Mouse (Mus musculus) forebrain, embryonic 10.5 days (tissue): ENCODE data around the gene Iqcf3. TPM values are rescaled to one million over a fixed set of nuclear protein-coding genes. Genes with fewer than 3 reads are reported as not detected.

Experiments
- DNase-seq: peaks from one replicate; pipeline ENCODE4 v3.0.0-alpha.2; 2017; ENCODE audit warnings: low spot score; ENCODE audit errors: extremely low spot score
- H3K27ac ChIP-seq: fragments of 300-500 bp; sonication (generic); 2 replicates; pipeline ENCODE4 v1.5.1; 2016; ENCODE audit warnings: mild to moderate bottlenecking
- H3K27me3 ChIP-seq: fragments of 300-500 bp; sonication (generic); 2 replicates; pipeline ENCODE4 v1.6.1; 2016; ENCODE audit warnings: mild to moderate bottlenecking; ENCODE audit not compliant: poor library complexity, severe bottlenecking
- H3K36me3 ChIP-seq: fragments of 300-500 bp; sonication (generic); replicated peaks from 2 replicates; pipeline ENCODE4 v1.6.1; 2016; ENCODE audit warnings: mild to moderate bottlenecking, moderate library complexity
- H3K4me1 ChIP-seq: fragments of 300-500 bp; sonication (generic); 2 replicates; pipeline ENCODE4 v1.6.1; 2016
- H3K4me3 ChIP-seq: fragments of 300-500 bp; sonication (generic); 2 replicates; pipeline ENCODE4 v1.5.1; 2016; ENCODE audit warnings: mild to moderate bottlenecking, moderate library complexity
- H3K9me3 ChIP-seq: fragments of 300-500 bp; sonication (generic); 2 replicates; pipeline ENCODE4 v1.6.1; 2016; ENCODE audit warnings: mild to moderate bottlenecking, moderate library complexity
- WGBS: fragments of 180-500 bp; shearing (Covaris S2); methylation state at CpG from one replicate; pipeline ENCODE4 v1.1.7; 2016; 5-methylcytosine and 5-hydroxymethylcytosine counted together
- polyA plus RNA-seq: library from polyadenylated mRNA; unstranded; fragments of >200 nt; fragmentation: Nextera tagmentation; extraction: Ambion mirVana; gene quantifications from 2 replicates; pipeline ENCODE4 v1.2.1, GENCODE M21; 2016

Iqcf3 gene
- polyA plus RNA-seq, 1 experiment from 2014 or later: not detected

GRCm38 (mm10) chr9:106464751-106465541, 96.5 kb downstream of the Iqcf3 start:
- Histone ChIP-seq H3K27me3 (peaks cover 45% of the 10 kb centered on the region), H3K4me1 (peaks cover 56% of the 10 kb centered on the region), H3K27ac (peak overlapping the region; percentile 87), H3K9me3 (no peaks in the 10 kb centered on the region), H3K4me3 (peak overlapping the region; percentile 63), H3K36me3 (peaks cover 69% of the 10 kb centered on the region)
- DNase-seq: peak; percentile 61
- WGBS: 2% methylated on average over 97 of the region's 99 CpGs

GRCm38 (mm10) chr9:106463122-106464063, 98.0 kb downstream of the Iqcf3 start:
- H3K36me3 ChIP-seq: peaks cover 85% of the 10 kb centered on the region
- 85% methylated on average over 21 of the region's 21 CpGs for WGBS
- H3K27me3 ChIP-seq: peaks cover 45% of the 10 kb centered on the region
- H3K9me3 ChIP-seq: no peaks in the 10 kb centered on the region
- no peak overlapping the region for H3K27ac ChIP-seq
- DNase-seq: no peak
- H3K4me3 ChIP-seq: peak overlapping the region; percentile 20
- H3K4me1 ChIP-seq: peaks cover 69% of the 10 kb centered on the region

DNA sequence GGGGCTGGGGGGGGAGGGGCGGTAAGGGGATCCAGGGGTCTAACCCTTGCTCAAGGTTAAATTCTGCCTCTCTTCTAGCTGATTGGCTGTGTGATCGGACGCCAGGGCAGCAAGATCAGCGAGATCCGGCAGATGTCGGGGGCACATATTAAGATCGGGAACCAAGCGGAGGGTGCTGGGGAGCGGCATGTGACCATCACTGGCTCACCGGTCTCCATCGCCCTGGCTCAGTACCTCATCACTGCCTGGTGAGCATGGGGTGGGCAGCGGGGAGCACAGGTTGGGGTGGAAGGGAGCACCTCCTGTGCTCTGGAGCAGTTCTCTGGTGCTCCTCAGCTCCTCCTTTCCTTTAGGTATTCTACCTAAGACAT, 99.0 kb downstream of the Iqcf3 start:
- 95% methylated on average over 12 of the region's 12 CpGs for WGBS
- Histone ChIP-seq H3K27ac (0 out of 2 replicates have a peak overlapping the region, but pooled peaks have one; percentile 15), H3K36me3 (peaks cover 94% of the 10 kb centered on the region), H3K27me3 (peaks cover 45% of the 10 kb centered on the region), H3K9me3 (no peaks in the 10 kb centered on the region), H3K4me1 (peaks cover 79% of the 10 kb centered on the region), H3K4me3 (no peak overlapping the region)
- no peak for DNase-seq

- no peak for DNase-seq
- WGBS: 87% methylated on average over 16 of the region's 16 CpGs
Observed at GRCm38 (mm10) chr9:106461641-106462429, 99.6 kb downstream of the Iqcf3 start.

DNA sequence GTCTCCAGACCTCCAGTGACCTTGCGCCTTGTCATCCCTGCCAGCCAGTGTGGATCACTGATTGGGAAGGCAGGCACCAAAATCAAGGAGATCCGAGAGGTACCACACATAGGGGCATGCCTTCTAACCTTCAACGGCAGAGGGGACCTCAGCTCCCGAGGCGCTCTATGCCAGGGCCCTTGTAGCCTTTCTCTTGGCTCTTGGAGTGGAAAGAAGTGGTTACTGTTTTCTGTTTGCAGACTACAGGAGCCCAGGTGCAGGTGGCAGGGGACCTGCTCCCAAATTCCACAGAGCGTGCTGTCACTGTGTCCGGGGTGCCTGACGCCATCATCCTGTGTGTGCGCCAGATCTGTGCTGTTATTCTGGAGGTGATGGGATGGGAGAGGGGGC, 100.4 kb downstream of the Iqcf3 start:
- no peak overlapping the region for H3K4me3 ChIP-seq
- peaks cover 42% of the 10 kb centered on the region for H3K27me3 ChIP-seq
- peaks cover 100% of the 10 kb centered on the region for H3K36me3 ChIP-seq
- no peaks in the 10 kb centered on the region for H3K9me3 ChIP-seq
- no peak for DNase-seq
- peak overlapping the region; percentile 20; the same call in 1 of the 2 replicates for H3K27ac ChIP-seq
- H3K4me1 ChIP-seq: peaks cover 93% of the 10 kb centered on the region
- 91% methylated on average over 9 of the region's 9 CpGs for WGBS

More at GRCm38 (mm10) chr9:106461641-106462429, 99.6 kb downstream of the Iqcf3 start:
- Histone ChIP-seq H3K27me3 (peaks cover 45% of the 10 kb centered on the region), H3K27ac (0 out of 2 replicates have a peak overlapping the region, but pooled peaks have one; percentile 15), H3K9me3 (no peaks in the 10 kb centered on the region), H3K4me1 (peaks cover 84% of the 10 kb centered on the region), H3K36me3 (peaks cover 97% of the 10 kb centered on the region), H3K4me3 (no peak overlapping the region)

GRCm38 (mm10) chr9:106460401-106461025, 100.9 kb downstream of the Iqcf3 start:
- peak overlapping the region; percentile 20; the same call in 1 of the 2 replicates for H3K27ac ChIP-seq
- H3K9me3 ChIP-seq: no peaks in the 10 kb centered on the region
- H3K4me1 ChIP-seq: peaks cover 94% of the 10 kb centered on the region
- peaks cover 96% of the 10 kb centered on the region for H3K36me3 ChIP-seq
- 84% methylated on average over 18 of the region's 18 CpGs for WGBS
- DNase-seq: no peak
- peaks cover 37% of the 10 kb centered on the region for H3K27me3 ChIP-seq
- H3K4me3 ChIP-seq: no peak overlapping the region

GRCm38 (mm10) chr9:106459946-106460345, 101.5 kb downstream of the Iqcf3 start:
- DNase-seq: no peak
- H3K9me3 ChIP-seq: no peaks in the 10 kb centered on the region
- peaks cover 31% of the 10 kb centered on the region for H3K27me3 ChIP-seq
- peaks cover 90% of the 10 kb centered on the region for H3K36me3 ChIP-seq
- peaks cover 94% of the 10 kb centered on the region for H3K4me1 ChIP-seq
- peak overlapping the region; percentile 8; the same call in 1 of the 2 replicates for H3K4me3 ChIP-seq
- whole genome bisulfite sequencing: 85% methylated on average over 15 of the region's 15 CpGs
- peak overlapping the region; percentile 48; the same call in 1 of the 2 replicates for H3K27ac ChIP-seq

GRCm38 (mm10) chr9:106457920-106458319, 103.5 kb downstream of the Iqcf3 start:
- DNase-seq: no peak
- Histone ChIP-seq H3K27ac (peak overlapping the region; percentile 98), H3K36me3 (peaks cover 70% of the 10 kb centered on the region), H3K4me1 (peaks cover 88% of the 10 kb centered on the region), H3K4me3 (peak overlapping the region; percentile 93), H3K9me3 (no peaks in the 10 kb centered on the region), H3K27me3 (peaks cover 11% of the 10 kb centered on the region)
- WGBS: 77% methylated on average over 5 of the region's 5 CpGs

- no peak for DNase-seq
- H3K27me3 ChIP-seq: peaks cover 3% of the 10 kb centered on the region; the same call in 1 of the 2 replicates
- H3K9me3 ChIP-seq: no peaks in the 10 kb centered on the region
- H3K4me3 ChIP-seq: peak overlapping the region; percentile 93
- 47% methylated on average over 9 of the region's 9 CpGs for WGBS
- peaks cover 62% of the 10 kb centered on the region for H3K36me3 ChIP-seq
- peaks cover 95% of the 10 kb centered on the region for H3K4me1 ChIP-seq
- peak overlapping the region; percentile 98 for H3K27ac ChIP-seq
Observed at GRCm38 (mm10) chr9:106457163-106457559, 104.3 kb downstream of the Iqcf3 start.

- Histone ChIP-seq H3K36me3 (peaks cover 56% of the 10 kb centered on the region), H3K4me3 (peak overlapping the region; percentile 93), H3K4me1 (peaks cover 95% of the 10 kb centered on the region), H3K27ac (peak overlapping the region; percentile 98), H3K9me3 (no peaks in the 10 kb centered on the region), H3K27me3 (no peaks in the 10 kb centered on the region)
- whole genome bisulfite sequencing: 28% methylated on average over 15 of the region's 15 CpGs
- DNase-seq: peak; percentile 64
Observed at GRCm38 (mm10) chr9:106456325-106457162, 104.9 kb downstream of the Iqcf3 start.
